Mouse (Mus musculus) adrenal gland, adult (tissue): ENCODE measurements around the gene Xylb.

ENCODE experiments used
- DNase-seq, 2 experiments: peaks; one replicate each; pipeline ENCODE4 v3.0.0; 2022 to 2023; ENCODE audit warnings: low spot score in 1 of 2; ENCODE audit not compliant: inconsistent age in 2 of 2

Gene Xylb

DNA sequence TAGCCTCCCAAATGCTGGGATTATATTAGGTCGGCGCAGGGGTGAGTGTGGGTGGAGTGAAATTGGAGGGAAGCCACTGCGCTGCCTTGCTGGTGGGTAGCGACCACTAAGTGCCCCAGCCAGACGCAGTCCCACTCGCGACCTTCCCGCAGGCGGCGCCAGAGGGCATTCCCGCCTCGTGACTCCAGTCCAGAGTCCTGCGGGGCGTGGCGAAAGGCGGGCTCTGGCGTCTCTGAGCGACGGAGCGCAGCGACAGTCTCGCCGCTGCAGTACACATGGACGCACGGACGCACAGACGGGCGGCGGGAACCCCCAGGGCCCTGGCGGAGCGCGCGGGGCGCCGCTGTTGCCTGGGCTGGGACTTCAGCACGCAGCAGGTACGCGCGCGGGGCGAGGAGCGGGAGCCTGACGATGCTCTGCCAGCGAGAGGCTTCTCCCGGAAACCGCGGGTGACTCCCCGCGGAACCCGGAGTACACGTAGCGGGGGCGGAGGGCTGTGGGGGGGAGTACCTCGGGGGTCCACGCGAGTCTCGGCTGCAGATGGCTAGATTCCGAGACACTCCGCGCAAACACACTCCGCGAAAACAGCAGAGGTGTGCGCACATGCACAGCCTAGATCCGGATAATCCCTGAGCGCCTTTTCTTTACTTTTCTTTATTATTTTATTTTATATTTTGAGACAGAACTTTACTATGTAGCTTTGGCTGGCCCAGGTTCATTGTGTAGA lies at the start of gene Xylb:
Gene Xylb, plus strand, starts transcription at position 51 of the 727 bp plus-strand sequence.
- peak; percentile 92 to 96 for DNase-seq

- no peak for DNase-seq
Observed at GRCm38 (mm10) chr9:119309067-119309466, 48.1 kb upstream of the Xylb start.

GRCm38 (mm10) chr9:119313096-119313495 lies 44.1 kb upstream of the Xylb start:
- no peak for DNase-seq

DNA sequence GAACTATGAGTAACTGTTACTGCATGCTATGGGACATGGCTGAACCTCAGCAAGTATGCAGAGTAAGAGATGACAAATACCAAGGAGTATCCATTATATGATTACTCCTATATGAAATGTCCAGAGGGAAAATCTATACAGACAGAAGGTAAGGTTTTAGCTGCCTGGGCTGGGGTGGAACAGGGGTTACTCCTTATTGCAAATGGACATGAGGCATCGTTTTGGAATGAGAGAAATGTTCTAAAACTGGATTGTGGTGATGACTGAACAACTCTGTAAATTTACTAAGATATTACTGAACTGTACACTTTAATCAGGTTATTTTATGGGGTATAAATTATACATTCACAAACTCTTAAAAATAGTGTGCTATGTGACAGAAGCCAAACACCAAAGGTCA lies 38.3 kb upstream of the Xylb start:
- DNase-seq, result no peak

- no peak for DNase-seq
Observed at GRCm38 (mm10) chr9:119320446-119320845, 36.7 kb upstream of the Xylb start.

GRCm38 (mm10) chr9:119320946-119321345 lies 36.2 kb upstream of the Xylb start:
- peak in 1 of 2 experiments; percentile 60 for DNase-seq

DNA sequence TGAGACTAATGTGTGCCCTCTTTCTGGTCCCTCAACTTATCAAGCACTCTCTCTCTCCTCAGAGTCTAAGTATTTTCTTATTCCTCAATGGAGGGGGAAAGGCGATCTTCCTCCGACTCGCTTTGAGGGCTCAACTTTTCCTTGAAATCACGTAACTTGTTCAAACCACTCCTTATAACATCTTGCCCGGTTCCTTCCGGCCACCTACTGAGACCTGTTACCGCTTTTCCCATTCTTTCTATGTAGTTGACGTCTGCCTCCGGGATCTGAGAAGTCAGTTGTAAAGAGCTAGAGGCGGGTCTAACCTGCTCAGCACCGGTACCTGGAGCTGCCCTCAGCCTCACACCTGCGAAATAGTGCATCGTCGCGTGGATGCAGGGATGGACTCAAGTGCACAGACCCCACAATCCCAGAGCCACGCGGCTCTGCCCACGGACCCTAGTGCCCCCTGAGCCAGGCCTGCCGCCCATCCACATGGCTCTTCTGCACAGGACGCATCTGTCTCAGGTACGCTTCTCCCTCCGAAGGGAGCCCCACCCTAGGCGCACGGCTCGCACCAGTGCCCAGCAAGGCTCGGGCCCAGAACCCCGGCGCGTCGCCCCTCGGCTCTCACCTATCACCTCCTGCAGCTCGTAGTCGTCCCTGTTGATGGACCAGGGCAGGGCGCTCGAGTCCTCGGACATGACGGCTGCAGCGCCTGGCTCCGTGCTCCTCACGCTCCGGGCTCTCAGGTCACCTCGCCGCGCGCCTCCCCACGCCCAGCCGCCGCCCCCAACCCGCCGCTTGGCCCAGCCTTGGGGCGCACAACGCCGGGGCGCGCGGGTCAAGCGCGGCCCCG lies 35.6 kb upstream of the Xylb start:
- DNase-seq, result no peak

GRCm38 (mm10) chr9:119322289-119323259 lies 34.6 kb upstream of the Xylb start, which contains the start of gene Oxsr1:
Gene Oxsr1, minus strand, starts transcription at chr9:119322427.
- DNase-seq, result peak; percentile 100

DNA sequence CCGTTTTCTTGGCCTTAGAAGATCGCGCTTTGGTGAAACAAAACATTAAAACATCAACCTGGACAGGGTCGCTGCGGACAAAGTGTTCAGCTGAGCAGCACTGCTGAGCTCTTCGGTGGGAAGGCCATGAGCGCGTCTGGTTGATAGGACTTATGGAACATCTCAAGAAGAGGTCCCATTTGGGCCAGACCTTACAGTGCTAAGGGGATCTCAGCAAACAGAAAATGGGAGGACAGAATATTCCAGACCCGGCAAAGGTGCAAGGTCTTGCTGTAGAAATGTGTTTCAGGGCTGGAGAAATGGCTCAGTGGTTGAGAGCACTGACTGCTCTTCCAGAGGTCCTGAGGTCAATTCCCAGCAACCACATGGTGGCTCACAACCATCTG lies 33.9 kb upstream of the Xylb start:
- DNase-seq, result no peak

DNA sequence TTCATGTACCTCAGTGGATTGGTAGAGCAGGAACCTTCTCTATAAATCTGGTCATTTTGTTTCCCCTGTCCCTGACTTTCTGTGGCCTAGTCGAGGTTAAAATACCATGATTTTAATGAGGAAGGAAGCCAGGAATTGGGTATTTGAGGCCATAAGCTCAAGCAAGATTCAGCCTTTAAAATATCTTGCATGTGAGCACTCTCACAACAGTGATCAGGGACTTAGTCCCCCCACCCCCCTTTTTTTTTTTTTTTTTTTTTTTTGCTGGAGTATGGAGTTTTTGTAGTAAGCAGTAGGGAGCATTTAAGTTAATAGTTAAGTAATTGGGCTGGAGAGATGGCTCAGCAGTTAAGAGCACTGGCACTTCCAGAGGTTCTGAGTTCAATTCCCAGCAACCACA lies 33.1 kb upstream of the Xylb start:
- DNase-seq, result no peak

DNA sequence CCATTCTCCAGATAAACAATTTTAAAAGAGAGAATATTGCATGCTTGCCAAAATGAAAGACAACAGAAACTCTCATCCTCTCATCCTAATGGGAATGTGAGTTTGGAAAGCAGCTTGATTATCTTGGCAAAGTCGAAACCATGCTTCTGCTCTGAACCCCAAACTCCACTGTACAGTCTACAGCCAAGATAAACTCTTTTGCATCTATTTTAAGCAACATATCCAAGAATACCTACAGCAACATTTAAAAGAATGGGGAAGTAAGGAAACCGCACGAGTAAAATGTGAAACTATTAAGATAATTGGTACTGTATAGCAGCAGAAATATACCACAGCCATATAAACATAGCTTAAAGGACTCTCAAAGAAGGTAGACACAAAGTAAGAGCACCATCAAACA lies 28.7 kb upstream of the Xylb start:
- no peak for DNase-seq

DNA sequence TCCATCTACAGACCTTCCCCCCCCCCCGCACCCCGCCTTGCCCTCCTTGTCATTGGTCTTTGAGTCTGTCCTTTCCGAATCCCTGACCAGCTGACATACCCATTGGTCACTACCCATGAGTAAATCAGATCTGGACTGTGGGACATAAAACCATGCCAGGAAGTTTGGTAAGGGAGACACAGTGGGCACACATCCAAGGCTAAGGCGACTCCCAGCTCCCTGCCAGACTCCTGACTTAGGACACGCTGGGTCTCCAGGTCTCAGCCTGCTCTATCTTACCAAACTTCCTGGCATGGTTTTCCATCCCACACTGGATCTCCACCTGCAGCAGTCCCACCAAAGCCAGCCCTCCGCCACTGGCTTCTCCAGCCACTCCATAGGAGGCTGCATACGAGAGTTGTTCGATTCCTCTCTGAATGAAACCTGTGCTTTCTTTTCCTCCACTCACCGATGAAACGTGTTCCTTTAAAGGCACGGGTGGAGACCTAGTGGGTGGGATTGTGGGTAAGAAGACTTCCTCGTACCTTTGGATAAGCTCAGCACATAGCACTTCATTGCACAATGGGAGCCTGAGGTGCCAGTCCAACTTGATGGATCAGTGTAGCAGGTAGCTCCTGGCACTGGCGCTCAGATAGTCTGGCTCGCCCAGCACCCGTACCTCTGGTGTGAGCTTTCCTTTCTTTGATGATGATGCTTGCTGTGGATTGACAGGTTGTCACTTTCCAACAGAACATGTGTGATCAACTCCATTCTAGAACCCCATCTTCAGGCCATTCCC lies 26.8 kb upstream of the Xylb start:
- DNase-seq, result peak in 1 of 2 experiments; percentile 79

- peak in 1 of 2 experiments; percentile 66 for DNase-seq
Observed at GRCm38 (mm10) chr9:119334324-119334723, 22.9 kb upstream of the Xylb start.

DNA sequence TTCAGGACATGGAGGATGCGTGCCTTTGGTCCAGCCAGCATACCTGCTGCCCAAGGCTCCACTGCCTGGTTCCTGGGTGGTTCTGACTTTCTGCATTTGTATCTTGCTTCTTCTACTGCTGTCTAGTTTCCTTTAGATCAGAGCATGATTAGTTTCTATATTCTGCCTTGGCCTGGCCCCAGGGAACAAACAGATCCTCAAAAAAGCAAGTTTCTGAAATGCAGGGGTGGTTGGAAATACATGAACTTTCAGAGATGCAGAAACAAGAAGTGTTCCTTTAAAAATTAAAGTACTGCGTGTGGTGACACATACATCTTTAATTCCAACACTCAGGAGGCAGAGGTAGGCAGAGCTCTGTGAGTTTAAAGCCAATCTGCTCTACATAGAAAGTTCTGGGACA lies 22.3 kb upstream of the Xylb start:
- DNase-seq, result no peak

DNA sequence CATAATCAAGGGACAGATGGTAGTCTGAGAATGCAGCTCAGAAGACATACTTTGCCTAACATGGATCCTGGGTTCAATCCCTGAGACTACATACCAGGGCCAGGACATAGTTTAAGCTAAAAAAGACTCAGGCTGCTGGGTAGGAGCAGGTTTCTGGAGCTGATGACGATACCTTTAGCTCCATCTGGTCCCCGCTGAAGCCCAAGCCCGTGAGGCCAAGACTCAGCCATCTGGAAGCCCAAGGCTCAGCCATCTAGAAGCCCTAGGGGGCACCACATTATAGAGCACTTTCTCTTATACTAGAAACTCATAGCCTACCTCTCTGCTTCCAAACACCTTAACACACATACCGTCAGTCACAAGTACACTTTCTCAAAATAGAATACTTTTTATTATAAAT lies 21.6 kb upstream of the Xylb start:
- DNase-seq, result peak in 1 of 2 experiments; percentile 18

GRCm38 (mm10) chr9:119337842-119338241 lies 19.3 kb upstream of the Xylb start:
- DNase-seq, result peak in 1 of 2 experiments; percentile 28

DNA sequence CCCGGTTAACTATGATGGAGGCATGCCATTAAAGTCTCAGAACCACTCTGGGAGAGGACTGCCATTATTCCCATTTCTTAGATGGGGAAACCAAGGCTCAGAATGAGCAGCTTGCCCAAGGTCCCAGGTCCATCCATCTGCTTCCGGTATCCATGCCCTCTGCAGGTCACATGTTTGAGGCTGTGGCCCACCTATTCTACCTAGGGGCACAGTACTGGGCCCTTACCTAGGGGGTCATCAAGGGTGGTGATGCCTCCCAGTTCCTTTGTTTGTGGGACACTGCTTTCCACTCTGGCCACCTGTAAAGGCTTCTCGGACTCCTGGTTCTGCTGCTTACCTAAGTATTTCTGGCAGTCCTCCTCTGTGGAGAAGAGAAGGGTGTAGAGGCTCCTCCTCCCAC lies 18.8 kb upstream of the Xylb start:
- DNase-seq, result no peak

- no peak for DNase-seq
Observed at GRCm38 (mm10) chr9:119339106-119339505, 18.1 kb upstream of the Xylb start.

GRCm38 (mm10) chr9:119339558-119340211 lies 17.5 kb upstream of the Xylb start, which contains the start of gene Acaa1a:
Gene Acaa1a, plus strand, starts transcription at chr9:119339676.
- DNase-seq, result peak; percentile 84 to 96

DNA sequence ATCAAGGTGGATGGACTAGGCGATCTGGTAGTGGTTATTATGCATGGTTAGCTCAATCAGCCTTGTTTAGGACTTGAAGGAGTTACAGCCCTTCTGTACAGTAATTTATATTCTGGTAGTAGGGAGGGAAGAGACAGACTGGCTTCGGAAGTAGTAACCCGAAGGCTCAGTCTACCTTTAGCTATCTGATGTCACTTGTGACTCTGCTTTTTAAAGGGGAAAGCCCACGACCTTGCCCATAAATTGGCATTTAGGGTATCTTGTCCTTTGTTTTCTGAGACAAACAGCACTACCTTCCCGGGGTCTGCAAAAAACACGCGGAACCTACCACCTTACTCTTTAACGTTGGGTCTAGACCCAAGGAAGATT lies 17.0 kb upstream of the Xylb start:
- DNase-seq, result no peak
